Mouse (Mus musculus) kidney, postnatal 4 days (tissue): ENCODE measurements at regions not wholly inside any gene's neighbourhood (a gene's known extent, or its start where the extent isn't known, plus 50 kb on each side); places are given as distances from the start of the nearest gene placed in this dataset.

Experiments used
- DNase-seq, 2 experiments: peaks; one replicate each; pipeline ENCODE4 v3.0.0; 2021; ENCODE audit warnings: mixed read lengths in 2 of 2

DNA sequence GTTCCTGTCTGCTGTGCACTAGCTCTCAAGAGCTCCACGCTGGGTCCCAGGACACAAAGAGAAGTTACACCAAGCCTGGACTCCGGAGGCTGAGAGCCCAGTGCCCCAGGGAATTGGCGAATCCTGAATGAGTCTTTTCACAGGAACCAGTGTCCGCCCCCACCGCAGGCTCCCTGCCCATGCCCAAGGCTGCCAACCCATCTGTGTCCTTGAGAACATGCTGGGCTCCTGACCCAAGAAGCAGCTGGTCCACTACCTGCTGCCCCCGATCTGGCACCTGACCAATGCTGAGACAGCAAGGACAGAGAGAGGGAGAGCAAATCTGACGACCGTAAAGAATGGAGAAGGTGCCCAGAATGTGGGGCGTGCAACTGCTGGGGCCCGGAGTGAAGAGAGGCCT, 85.2 kb upstream of the Cplx2 start:
- DNase-seq: no peak

DNA sequence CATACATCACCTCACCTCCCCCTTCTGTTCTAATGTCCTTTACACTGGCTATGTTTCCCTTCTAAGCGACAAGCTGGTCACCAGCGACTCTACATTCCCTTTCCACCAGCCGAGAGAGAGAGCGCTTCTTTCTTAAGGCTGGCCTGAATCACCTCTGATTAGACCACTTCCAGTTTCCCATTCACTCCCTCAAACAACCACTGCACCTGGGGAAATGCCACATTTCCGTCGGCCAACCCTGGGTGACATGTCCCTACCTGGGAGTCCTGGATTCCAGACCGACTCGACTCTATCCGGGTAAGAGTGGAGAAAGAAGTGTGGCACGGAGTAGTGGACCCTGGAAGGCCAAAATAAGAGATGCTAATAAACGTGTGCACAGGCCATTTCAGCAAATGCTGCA, 84.5 kb upstream of the Cplx2 start:
- no peak for DNase-seq

- no peak for DNase-seq
Observed at GRCm38 (mm10) chr13:54290066-54290465, 81.1 kb upstream of the Cplx2 start.

GRCm38 (mm10) chr13:54292394-54292793, 78.8 kb upstream of the Cplx2 start:
- no peak for DNase-seq

DNA sequence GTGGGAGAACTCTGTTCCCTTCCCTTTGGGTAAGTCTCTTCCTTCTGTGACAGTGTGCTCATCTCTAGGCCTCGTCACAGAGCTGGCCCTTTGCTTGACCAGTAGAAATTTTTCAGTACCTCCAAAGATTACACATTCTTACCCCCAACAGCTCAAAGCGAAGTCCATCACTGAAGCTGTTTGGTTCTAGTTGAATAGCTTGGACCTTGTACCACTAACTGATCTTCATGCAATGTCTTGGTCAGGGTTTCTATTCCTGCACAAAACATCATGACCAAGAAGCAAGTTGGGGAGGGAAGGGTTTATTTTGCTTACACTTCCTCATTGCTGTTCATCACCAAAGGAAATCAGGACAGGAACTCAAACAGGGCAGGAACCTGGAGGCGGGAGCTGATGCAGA, 78.1 kb upstream of the Cplx2 start:
- no peak for DNase-seq

- DNase-seq: no peak
Observed at GRCm38 (mm10) chr13:54295475-54296259, 75.5 kb upstream of the Cplx2 start.

DNA sequence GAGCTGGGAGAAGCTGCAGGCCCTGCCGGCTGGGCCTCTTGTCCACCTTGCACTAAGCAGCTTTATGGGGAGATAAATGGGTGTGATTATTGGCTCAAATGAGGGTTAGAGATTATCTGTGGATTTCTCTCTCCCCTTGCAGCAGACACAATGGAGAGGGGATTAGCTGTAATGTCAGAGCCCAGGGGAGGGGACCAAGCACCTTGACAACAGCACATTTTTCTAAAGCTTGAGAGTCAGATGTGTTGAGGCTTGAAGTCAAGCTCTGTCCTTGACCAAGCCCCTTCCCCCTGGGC, 74.9 kb upstream of the Cplx2 start:
- no peak for DNase-seq

GRCm38 (mm10) chr13:54298851-54299250, 72.3 kb upstream of the Cplx2 start:
- no peak for DNase-seq

GRCm38 (mm10) chr13:54299295-54299694, 71.9 kb upstream of the Cplx2 start:
- DNase-seq: no peak

- no peak for DNase-seq
Observed at GRCm38 (mm10) chr13:54301110-54301509, 70.0 kb upstream of the Cplx2 start.

GRCm38 (mm10) chr13:54301677-54302076, 69.5 kb upstream of the Cplx2 start:
- DNase-seq: no peak

DNA sequence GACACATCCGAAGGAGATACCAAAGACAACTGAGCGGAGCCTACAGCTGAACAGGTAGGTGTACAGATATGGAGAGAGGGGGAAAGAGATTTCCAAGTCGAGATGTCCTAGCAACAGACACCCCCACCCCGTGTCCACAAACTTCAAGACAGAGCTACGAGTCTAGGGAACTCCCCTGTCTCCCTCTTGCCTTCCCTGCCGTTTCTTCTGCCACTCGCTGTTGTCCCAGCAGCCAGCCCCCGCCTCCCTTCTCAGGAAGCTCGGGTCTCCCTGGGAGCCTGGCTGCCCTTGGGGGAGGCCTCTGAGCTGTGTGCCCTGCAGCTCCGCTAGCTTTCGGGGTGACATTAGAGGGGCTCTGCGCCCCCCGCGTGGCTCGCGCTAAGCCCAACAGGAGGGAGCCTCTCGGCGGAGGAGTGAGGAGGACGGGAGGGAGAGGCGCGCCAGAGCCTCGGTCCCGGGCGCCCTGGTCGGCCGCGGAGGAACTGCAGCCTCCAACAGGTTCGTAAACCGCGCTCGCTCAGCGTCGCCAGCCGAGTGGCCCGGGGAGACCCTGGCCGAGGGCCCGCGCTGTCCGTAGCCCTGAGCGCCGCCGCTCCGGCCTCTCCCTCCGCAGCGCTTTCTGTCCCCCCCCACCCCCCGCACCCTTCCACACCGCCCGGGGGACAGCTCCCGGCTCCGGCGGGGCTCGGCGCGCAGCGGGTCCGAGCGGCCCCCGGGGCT, 68.6 kb upstream of the Cplx2 start:
- peak; percentile 68 to 79 for DNase-seq

- DNase-seq: peak; percentile 85 to 92
Observed at GRCm38 (mm10) chr13:54303071-54303924, 67.9 kb upstream of the Cplx2 start.

DNA sequence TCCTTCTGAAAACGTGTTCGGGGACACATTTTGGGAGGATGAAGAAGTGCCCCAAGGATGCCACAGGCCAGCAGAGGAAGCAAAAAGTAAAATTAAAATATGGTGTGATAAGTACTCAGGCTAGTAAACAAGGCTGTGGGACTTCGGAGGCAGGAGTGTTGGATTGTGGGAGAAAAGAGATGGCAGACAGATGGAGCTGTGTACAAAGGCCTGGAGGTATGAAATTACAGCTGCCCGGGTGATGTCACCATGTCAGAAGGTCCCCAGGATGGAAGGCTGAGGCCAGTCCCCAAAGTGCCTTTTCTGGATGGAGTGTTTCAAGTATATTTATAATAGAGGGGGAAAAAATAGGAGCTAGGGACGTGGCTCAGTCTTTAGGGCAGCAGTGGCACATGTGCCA, 66.9 kb upstream of the Cplx2 start:
- no peak for DNase-seq

GRCm38 (mm10) chr13:54308591-54308990, 62.6 kb upstream of the Cplx2 start:
- DNase-seq: no peak

- peak; percentile 28 to 53 for DNase-seq
Observed at GRCm38 (mm10) chr13:54309354-54309753, 61.8 kb upstream of the Cplx2 start.

DNA sequence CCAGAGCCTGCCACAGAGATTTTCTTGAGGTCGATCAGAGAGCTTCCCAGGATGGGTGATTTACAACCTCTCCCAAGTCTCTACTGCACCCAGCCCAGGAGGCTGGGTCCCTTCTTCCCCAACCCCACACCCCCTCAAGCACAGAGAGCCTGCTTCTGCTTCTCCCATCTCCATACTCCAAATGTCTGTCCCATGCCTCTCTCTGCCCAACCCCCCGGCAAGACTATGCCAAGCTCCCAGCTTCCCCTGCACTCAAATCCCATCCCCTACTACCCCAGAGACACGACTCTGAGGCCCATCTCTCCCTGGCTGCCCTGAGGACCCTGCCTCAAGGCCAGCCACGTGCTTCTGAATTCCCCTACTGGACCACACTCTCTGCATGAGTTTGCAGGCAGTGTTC, 61.0 kb upstream of the Cplx2 start:
- no peak for DNase-seq

DNA sequence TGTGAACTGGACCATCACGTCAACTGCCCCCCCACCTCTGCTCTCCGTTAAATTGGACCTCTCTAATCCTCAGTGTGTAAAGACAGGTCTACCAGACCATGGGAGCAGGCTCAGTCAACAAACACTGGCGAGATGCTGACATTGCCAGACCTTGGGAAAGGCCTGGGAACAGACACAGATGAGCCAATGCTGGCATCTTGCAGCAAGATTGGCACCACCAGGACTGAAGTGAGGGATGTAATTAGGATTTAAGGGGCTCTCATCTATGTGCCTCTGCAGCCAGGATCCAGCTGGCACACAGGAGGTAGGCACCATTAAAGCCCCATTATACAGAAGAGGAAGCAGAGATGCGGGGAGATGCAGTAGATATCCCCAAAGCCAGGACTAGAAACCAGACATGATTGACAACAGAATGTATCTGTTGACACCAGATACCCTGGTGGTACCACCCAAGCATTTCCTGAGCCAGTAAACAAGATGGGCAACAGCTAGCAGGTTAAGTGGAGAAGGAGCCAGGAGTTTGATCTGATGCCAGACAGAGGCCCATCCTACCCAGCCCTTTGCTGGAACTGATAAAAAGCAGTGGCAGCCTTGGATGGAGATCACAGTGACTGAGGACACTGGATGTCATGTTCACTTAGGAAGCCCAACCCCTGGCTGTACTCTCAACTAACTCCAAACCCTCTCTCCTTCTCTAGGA, 59.7 kb upstream of the Cplx2 start:
- no peak for DNase-seq

DNA sequence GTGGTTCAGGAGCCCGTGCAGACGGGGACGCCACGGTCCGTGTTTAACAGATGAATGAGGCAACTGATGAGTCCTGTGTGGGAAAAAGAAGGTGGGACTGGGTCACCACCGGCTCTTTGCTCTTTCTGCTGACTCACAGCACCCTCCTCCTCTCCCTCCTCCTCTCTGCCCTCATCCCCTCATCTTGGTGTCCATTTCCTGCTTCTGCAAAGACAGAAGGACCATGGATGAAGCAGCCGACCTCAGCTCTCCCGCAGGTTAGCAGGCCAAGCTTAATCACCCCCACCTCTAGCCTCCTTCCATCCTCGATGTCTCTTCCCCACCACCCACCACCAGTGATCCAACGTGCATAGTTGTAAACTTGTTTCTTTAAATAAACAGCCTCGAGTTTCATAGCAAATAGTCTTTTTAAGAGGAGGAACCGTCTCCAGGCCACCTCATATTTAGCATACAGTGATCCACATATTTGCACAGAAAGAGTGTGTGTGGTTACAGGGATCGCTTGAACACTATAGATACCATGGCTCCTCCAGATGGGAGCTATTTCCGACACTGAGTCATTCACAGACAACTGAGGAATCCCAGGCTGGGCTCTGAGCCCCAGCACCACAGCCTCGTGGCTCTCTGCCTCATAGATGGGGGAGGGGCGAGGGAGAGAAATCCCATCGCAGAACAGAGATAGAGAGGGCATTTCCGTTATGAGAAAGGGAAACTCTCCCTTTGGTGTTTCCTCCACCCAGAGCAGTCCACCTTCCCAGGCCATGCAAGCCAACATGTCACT, 58.6 kb upstream of the Cplx2 start:
- DNase-seq: peak; percentile 65 to 71

DNA sequence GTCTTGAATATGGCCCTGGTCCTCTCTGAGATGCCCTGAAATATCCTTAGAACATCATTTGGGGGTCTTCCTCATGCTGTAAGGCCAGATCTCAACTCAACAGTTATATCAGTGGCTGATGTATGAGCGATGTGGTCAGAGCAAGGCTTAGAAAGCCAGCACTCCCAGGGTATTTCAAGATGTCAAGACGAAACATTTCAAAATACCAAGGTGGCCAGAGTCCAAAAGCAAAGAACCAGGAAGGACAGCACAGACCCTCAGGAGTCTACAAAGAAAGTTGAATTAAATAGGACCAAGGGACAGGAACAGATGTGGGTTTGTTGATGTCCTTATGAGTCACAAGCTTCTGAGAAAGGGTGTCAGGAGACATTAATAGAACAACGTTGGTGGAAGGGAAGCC, 55.8 kb upstream of the Cplx2 start:
- no peak for DNase-seq

DNA sequence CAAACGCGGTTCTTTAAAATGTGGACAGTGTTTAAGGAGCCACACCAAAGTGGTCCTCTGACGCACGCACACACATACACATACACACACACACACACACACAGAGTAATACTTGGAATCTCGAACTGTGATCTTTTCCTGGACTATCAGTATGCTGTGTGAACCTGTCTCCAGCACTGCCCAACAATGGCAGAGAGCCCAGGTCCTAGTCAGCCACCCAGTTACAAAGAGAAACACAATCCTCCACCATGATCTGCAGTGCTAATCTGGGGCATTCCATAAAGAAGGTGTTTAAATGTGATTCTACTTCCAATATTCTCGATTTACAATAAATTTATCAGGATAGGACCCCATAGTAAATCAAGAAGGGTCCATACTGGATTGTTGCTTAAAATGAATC, 54.2 kb upstream of the Cplx2 start:
- DNase-seq: no peak

- DNase-seq: peak; percentile 27 to 62
Observed at GRCm38 (mm10) chr13:54318161-54318560, 53.0 kb upstream of the Cplx2 start.
